Mouse (Mus musculus) liver, adult 2 months (tissue): ENCODE results near the gene Zbtb32.

Experiments used
- CTCF ChIP-seq: fragments of 200-500 bp; IDR thresholded peaks from 2 replicates; pipeline ENCODE4 v1.5.1; 2011; ENCODE audit warnings: low read depth, low read length, control low read depth
- POLR2A ChIP-seq: fragments of 200-500 bp; IDR thresholded peaks from 2 replicates; pipeline ENCODE4 v1.6.1; 2011; ENCODE audit warnings: low read length, control low read depth; ENCODE audit not compliant: insufficient read depth; ENCODE audit errors: extremely low read depth

DNA sequence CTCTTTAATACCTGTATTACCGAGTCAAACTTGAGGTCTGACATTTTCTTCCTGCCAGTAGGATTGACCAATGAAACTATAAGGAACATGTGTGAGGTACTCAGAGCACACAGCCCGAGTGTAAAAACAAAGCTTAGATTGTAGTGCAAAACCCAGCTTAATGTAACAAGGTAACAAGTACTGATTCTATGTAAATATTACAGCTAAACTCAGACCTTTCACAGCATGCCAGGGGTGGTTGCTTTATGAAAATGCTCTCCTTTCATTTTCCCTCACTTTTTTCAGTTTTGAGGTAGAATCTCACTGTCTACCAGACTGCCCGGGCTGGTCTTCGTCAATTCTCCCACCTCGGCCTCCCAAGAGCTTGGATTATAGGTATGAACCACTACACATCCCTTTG is 2.6 kb downstream of the Zbtb32 start:
- TF ChIP-seq POLR2A (no peak), CTCF (no peak)
